Mouse (Mus musculus): ENCODE measurements around the gene Lama1.
"Not testable (repeated sequence)": the region's sequence is repeated elsewhere in the genome, so short reads cannot be mapped to it uniquely, and the experiment has no call there.

Lama1 gene

GRCm38 (mm10) chr17:67838948-67839347, 141.9 kb downstream of the Lama1 start:
- no peaks in the 10 kb centered on the region for H3K27me3 ChIP-seq (ENCODE audit: control insufficient read depth, insufficient read depth, low read length, poor library complexity, severe bottlenecking)
- H3K36me3 ChIP-seq (ENCODE audit: control insufficient read depth, insufficient read depth, low read length, poor library complexity, severe bottlenecking): no peaks in the 10 kb centered on the region
- no peak for DNase-seq (ENCODE audit: low read depth, low spot score)

GRCm38 (mm10) chr17:67841494-67841893, 144.4 kb downstream of the Lama1 start:
- H3K36me3 ChIP-seq (ENCODE audit: control insufficient read depth, insufficient read depth, low read length, poor library complexity, severe bottlenecking); H3K27me3 ChIP-seq (ENCODE audit: control insufficient read depth, insufficient read depth, low read length, poor library complexity, severe bottlenecking): not testable (repeated sequence)

GRCm38 (mm10) chr17:67861080-67861630, 164.1 kb downstream of the Lama1 start:
- DNase-seq (ENCODE audit: low read depth, low spot score): no peak
- Histone ChIP-seq H3K27me3 (ENCODE audit: control insufficient read depth, insufficient read depth, low read length, poor library complexity, severe bottlenecking) (no peaks in the 10 kb centered on the region), H3K36me3 (ENCODE audit: control insufficient read depth, insufficient read depth, low read length, poor library complexity, severe bottlenecking) (no peaks in the 10 kb centered on the region)

More at GRCm38 (mm10) chr17:67841494-67841893, 144.4 kb downstream of the Lama1 start:
- not testable (repeated sequence) for DNase-seq (ENCODE audit: low read depth, low spot score)

GRCm38 (mm10) chr17:67861744-67862535, 164.9 kb downstream of the Lama1 start:
- no peak for DNase-seq (ENCODE audit: low read depth, low spot score)
- Histone ChIP-seq H3K36me3 (ENCODE audit: control insufficient read depth, insufficient read depth, low read length, poor library complexity, severe bottlenecking) (no peaks in the 10 kb centered on the region), H3K27me3 (ENCODE audit: control insufficient read depth, insufficient read depth, low read length, poor library complexity, severe bottlenecking) (no peaks in the 10 kb centered on the region)

- no peak for DNase-seq (ENCODE audit: low read depth, low spot score)
- Histone ChIP-seq H3K36me3 (ENCODE audit: control insufficient read depth, insufficient read depth, low read length, poor library complexity, severe bottlenecking) (no peaks in the 10 kb centered on the region), H3K27me3 (ENCODE audit: control insufficient read depth, insufficient read depth, low read length, poor library complexity, severe bottlenecking) (no peaks in the 10 kb centered on the region)
Measured at GRCm38 (mm10) chr17:67864363-67864762, 167.3 kb downstream of the Lama1 start.

GRCm38 (mm10) chr17:67864912-67865311, 167.9 kb downstream of the Lama1 start:
- Histone ChIP-seq H3K27me3 (ENCODE audit: control insufficient read depth, insufficient read depth, low read length, poor library complexity, severe bottlenecking) (no peaks in the 10 kb centered on the region), H3K36me3 (ENCODE audit: control insufficient read depth, insufficient read depth, low read length, poor library complexity, severe bottlenecking) (no peaks in the 10 kb centered on the region)
- no peak for DNase-seq (ENCODE audit: low read depth, low spot score)

GRCm38 (mm10) chr17:67866026-67866425, 169.0 kb downstream of the Lama1 start:
- no peaks in the 10 kb centered on the region for H3K27me3 ChIP-seq (ENCODE audit: control insufficient read depth, insufficient read depth, low read length, poor library complexity, severe bottlenecking)
- no peaks in the 10 kb centered on the region for H3K36me3 ChIP-seq (ENCODE audit: control insufficient read depth, insufficient read depth, low read length, poor library complexity, severe bottlenecking)
- no peak for DNase-seq (ENCODE audit: low read depth, low spot score)

- Histone ChIP-seq H3K36me3 (ENCODE audit: control insufficient read depth, insufficient read depth, low read length, poor library complexity, severe bottlenecking) (no peaks in the 10 kb centered on the region), H3K27me3 (ENCODE audit: control insufficient read depth, insufficient read depth, low read length, poor library complexity, severe bottlenecking) (no peaks in the 10 kb centered on the region)
- no peak for DNase-seq (ENCODE audit: low read depth, low spot score)
Measured at GRCm38 (mm10) chr17:67866541-67867241, 169.6 kb downstream of the Lama1 start.

GRCm38 (mm10) chr17:67869731-67870601, 172.9 kb downstream of the Lama1 start:
- no peak for DNase-seq (ENCODE audit: low read depth, low spot score)
- Histone ChIP-seq H3K36me3 (ENCODE audit: control insufficient read depth, insufficient read depth, low read length, poor library complexity, severe bottlenecking) (no peaks in the 10 kb centered on the region), H3K27me3 (ENCODE audit: control insufficient read depth, insufficient read depth, low read length, poor library complexity, severe bottlenecking) (no peaks in the 10 kb centered on the region)
